Mouse (Mus musculus): ENCODE measurements around the gene Gm4969.
"Not testable (repeated sequence)": the region's sequence is repeated elsewhere in the genome, so short reads cannot be mapped to it uniquely, and the experiment has no call there.

DNA sequence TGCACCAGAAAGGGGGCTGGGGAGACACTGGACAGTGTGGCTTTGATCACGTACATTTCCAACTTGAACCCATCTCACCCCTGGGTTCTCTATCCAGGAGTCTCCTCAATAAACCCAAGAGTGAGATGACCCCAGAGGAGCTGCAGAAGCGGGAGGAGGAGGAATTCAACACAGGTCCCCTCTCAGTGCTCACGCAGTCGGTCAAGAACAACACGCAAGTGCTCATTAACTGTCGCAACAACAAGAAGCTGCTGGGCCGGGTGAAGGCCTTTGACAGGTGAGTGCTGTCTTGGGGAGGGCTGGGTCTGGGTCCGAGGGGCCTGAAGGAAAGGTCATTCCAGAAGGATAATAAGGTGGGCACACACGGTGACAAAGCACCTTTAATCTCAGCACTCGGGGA lies 33.0 kb upstream of the Gm4969 start:
- TF ChIP-seq CTCF (IDR thresholded peaks at IDR 0.05; ENCODE audit: low read depth, low read length); POLR2A (IDR thresholded peaks at IDR 0.05; ENCODE audit: insufficient read depth, low read length); EP300 (IDR thresholded peaks at IDR 0.05; ENCODE audit: insufficient read depth, low read depth, low read length): not testable (repeated sequence)

All from ES-Bruce4 (cell line).